Mouse (Mus musculus) cerebellum, postnatal 4 days (tissue): ENCODE data around the gene Rcc1l.

Experiments used
- DNase-seq, 2 experiments: peaks; one replicate each; pipeline ENCODE4 v3.0.0; 2022; ENCODE audit warnings: low spot score in 2 of 2, mixed read lengths in 1 of 2

The Rcc1l gene

DNA sequence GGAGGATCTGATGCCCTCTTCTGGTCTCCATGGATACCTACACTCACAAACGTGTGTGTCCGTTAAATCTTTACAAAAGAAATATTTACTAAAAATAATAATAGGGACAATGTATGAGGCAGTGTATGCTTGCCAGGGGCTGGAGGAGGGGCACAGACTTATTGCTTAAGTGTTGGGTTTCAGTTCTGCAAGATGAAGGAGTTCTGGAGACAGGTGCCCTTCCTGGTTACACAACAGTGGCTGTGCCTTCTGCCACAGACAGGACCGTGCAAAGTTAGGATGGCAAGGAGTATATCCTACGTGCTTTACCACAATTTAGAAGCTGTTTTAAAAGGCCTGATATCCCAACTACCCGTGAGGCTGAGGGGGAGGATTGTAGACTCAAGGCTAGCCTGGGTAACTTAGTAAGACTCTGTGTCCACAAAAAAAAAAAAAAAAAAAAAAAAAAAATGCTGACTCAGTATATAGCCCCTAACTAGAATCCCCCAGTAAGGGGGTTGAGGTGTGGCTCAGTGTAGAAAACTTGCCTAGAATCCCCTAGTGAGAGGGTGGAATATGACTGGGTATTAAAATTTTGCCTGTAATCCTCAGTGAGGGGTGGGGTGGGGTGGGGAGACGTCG lies 60.8 kb downstream of the Rcc1l start:
- no peak for DNase-seq

DNA sequence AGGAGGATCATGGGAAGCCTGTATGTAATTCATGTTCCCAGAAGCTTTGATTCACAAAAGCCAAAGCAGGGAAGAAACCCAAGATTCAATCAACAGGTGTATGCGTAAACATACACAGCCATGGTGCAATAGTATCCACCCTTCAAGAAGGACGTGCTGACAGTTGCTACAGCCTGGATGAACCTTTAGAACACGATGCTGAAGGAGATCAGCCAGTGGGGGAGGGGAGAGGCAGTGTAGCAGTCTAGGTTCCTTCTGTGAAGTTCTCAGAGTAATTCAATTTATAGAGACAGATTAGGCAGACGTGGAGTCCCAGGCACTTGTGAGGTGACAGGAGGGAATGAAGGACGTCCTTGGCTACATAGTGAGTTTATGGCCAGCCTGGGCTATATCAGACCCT lies 61.6 kb downstream of the Rcc1l start:
- no peak for DNase-seq

DNA sequence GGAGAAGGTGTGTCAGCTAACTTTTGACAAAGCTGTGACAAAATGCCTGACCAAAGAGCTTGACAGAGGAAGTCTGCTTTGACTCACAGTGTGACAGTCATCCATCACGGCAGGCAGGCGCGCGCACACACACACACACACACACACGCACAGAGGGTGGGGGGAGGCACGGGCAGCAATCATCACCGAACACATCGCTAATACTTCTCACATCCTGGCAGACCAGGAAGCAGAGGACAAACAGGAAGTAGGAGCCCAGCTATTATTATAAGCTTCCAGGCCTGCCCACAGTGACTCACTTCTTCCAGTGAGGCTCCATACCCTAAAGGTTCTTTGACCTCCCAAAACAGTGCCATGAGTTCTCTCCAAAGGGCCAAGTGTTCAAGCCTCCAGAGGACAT lies 70.7 kb downstream of the Rcc1l start:
- DNase-seq = no peak

DNA sequence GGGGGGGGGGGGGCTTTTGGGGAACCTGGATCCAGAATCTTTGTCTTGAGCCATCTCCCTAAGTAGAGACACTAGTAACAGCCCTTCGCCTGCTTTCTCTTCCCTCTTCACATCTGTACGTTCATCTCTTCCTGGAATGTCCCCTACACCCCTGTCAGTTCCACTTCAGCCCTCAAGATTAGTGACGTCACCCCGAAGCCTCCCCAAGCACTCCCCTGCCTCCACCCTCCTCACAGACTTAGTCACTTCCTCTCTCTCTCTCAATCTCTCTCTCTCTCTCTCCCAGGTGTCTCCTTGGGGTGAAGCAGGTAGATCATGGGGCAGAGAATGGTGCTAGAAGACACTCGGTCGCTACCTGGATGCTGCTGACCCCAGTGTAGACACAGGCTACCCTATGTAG lies 73.9 kb downstream of the Rcc1l start:
- no peak for DNase-seq

DNA sequence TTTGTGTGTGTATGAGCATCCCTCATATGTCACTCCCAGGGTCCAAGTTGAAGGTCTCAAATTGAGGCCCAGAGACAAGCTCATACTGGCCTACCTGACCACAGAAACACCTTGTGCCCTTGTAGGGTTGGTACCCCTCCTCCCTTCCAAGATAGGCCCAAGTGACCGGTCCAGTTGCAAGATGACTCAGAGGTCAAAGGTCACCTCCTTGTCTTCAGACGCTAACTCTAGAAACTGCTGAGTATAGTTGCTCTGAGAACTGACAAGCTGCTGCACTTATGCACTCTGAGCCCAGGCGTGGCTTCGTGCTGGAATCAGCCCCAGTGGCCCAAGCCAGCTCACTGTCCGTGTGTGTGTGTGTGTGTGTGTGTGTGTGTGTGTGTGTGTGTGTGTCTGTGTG lies 74.7 kb downstream of the Rcc1l start:
- DNase-seq = no peak

DNA sequence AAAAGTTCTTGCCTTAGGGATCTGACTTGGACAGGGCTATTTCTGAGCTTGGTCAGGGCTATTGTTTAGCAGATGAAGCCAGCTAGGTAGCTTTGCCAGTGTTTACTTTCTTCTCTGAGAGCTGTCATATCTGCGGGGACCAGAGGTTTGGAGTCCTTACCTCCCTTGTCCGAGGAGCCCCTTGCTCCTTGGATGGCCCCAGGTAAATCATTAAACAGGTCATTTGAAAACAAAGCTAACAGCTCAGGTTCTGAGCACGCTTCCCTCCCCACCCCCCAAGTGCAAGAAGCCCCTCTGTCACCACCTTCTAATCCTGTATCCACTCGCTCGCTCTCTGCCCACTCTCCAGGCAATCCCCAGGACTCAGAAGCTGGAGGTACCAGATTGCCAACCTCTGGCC lies 75.3 kb downstream of the Rcc1l start:
- DNase-seq = no peak

DNA sequence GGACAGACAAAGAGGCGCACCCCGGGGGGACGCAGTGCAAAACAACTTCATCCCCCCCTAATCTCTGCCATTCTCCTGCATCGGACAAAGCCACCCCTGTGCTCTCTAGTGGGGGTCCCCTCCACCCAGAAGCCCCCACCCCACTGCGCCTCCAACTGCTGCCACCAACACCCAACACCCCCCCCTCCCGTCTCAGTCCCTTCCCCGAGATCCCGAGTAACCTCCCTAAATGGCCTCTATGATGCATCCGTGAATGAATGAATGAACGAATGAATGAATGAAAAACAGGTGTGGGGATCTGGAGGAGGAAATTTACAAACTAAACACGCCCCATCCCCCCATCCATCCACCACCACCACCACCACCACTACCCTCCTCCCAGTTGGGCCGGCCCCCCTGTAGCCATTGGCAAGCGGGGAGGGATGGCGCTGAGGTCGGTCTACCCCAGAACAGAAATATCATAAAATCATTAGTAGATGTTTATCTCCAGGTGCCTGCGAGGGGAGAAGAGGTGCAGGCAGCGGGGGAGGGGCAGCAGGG lies 76.3 kb downstream of the Rcc1l start:
- DNase-seq = peak in 1 of 2 experiments; percentile 27

DNA sequence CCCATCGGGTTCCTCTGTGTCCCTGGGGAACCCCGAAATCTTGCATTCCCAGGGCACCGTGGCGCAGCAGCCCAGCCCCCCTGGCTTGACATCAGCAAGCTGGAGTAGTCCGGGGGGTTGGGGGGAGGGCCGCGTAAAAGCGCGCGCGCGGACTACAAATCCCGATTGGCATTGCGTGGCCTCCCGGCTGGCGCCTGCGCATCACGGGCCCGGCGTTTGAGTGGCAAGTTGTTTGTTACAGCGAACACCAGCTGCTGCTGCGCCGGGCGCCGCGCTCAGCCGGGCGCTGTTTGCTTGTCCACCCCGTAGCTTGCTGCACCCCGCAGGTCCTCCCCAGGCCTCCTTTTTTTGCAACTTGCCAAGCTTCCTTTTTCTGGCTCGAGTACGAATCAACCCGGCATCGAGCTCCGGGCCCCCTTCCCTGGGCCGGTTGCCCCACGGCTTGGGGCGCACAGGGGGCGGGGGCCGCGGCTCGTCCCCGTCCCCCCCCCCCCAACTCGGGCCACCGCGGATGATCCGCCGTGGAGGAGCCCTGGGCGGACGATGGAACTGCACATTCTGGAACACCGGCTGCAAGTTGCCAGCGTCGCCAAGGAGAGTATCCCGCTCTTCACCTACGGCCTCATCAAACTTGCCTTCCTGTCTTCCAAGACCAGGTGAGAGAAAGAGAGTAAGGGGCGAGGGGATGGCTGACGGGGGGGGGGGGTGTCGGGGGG lies 76.9 kb downstream of the Rcc1l start, which contains the start of gene Castor2:
TSS of gene Castor2 (plus strand) at position 216 of the 716 bp plus-strand sequence.
- DNase-seq = peak; percentile 95

DNA sequence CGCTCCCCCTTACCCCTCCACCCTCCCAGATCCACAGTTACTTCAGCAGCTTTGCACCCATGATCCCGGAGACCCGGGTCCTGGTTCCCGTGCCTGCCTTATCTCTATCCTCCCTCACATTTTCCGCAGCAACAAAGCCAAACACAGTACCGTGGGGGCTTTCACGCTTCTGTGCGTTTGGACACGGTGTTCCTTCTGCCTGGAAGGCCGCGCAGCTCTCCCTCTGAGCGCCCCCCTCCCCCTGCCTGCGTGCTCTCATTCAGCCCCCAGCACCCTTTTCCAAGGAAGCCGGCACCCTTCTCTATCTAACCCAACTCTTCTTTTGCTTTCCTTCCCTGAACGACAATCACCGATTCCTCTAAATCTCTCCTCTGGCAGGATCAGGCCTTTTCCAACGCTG lies 77.6 kb downstream of the Rcc1l start:
- peak in 1 of 2 experiments; percentile 33 for DNase-seq

DNA sequence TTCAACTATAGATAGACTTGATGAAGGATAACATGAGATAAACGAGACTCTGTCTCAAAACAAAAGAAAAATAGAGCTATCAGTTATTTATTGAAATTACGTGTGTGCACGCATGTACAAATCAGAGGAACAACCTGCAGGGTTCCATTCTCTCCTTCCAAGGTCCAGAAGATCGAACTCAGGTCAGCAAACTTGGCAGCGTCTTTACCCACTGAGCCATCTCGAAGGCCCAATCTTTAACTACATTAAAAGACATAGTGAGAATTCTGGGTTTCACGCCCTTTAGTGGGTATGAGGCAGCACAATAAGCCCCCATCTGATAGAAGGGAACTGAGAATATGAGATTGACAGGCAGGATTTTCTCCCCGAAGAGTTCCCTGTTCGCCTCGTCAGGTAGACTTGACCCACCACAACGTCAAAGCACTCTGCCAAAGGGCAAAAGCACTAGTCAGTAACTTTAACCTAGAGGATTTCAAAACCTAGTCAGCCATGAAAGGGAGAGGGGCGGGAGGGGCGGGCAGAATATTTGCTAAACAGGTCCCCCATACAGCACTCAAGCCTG lies 78.2 kb downstream of the Rcc1l start:
- no peak for DNase-seq
